Mouse (Mus musculus) layer of hippocampus, adult 9-11 months (tissue): ENCODE results near the gene Nkiras1.
A peak's percentile ranks its signal among the peaks of the same experiment; 100 is the strongest.
"Not testable (repeated sequence)": the region's sequence is repeated elsewhere in the genome, so short reads cannot be mapped to it uniquely, and the experiment has no call there.

ENCODE experiments used
- DNase-seq: peaks from one replicate; pipeline ENCODE4 v3.0.0; 2022

Nkiras1 gene

DNA sequence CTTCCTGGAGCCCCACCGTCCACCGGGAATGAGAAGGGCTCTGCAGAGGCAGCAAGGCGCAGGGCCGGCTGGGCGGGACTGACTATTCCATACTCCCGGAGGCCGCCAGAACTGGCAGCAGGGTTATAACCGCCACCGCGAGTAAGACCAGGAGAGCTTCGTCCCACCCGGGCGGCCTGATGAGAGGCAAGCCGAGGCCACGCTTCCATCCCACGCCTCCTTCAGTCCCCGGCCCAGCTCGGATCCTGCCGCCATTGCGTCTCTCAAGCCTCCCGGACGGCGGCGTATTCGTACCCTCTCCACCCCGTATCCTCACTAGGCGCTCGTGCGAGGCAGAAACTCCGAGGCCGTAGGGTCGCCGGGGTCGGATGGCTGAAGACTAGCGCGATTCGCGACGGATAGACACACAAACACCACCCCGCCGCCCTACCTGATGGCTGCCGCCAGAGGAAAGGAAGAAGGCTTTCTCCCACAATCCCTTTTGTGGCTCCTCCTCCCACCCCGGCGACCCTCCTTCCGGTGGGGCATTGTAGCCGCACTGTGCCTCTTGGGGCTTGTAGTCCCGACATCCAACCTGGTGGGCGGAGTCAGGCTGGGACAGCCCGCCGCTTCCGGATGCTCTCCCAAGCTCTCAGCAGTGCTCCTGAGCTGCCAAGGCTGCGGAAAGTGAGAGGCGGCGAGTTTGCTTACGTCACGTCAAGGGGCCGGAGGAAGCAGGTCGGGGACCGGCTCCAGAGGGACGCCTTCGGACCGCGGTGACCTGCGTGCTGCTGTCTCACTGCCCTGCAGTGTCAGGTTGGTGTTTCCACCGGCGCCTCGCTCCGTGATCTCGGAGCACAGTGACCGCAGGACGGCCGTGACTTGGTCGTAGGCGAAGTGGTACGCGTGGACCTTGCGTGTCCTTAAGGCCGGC, at the start of gene Nkiras1, which contains the start of gene Rpl15:
Gene Nkiras1, plus strand, starts transcription at position 608 of the 913 bp plus-strand sequence.
Gene Rpl15, minus strand, starts transcription at position 863 of the 913 bp plus-strand sequence.
- DNase-seq: peak; percentile 99

DNA sequence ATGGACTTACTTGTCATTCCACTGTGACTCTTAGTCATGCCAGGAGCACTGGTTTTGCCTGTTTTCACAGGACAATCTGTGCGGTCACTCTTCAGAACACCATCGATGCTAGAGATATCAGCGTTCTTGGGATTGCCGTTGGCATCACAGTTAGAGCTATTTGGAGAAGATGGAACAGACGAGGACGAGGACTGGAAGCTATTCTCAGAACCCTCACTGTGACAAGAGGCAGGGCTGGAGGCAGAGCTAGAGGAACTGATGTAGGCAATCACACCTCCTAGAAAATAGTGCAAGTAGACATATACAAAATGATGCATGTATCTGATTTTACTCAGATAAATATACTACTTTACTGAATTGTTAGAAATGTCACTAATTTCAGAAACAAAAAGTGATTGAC, 49.0 kb upstream of the Nkiras1 start:
- no peak for DNase-seq

DNA sequence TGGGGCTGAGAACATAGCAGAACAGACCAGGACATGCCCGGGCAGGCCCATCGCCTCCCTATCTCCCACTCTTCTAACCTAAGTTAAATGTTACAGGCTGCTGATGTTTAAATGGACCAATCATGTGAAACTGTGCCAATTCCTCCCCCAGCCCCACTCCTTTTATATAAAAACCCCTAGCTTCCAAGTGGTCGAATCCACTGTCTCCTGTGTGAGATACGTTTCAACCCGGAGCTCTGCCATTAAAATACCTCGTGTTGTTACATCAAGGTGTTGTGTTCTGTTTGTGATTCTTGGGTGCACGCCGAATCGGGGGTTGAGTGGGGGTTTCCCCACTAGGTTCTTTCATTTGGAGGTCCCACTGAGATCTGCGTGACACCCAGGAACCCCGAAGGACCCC, 45.5 kb upstream of the Nkiras1 start:
- not testable (repeated sequence) for DNase-seq

DNA sequence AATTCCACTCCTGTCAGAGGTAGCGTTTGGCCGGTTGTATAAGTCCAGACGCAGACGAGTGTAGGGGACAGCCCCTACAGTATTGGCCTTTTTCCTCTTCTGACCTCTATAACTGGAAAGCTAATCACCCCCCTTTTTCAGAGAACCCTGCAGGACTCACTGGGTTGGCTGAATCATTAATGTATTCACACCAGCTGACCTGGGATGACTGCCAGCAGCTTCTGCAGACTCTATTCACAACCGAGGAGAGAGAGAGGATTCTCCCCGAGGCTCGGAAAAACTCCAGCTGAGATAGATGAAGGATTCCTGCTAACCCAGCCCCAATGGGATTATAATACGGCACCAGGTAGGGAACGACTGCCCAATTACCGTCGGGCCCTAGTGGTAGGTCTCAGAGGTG, 44.8 kb upstream of the Nkiras1 start:
- DNase-seq: not testable (repeated sequence)

DNA sequence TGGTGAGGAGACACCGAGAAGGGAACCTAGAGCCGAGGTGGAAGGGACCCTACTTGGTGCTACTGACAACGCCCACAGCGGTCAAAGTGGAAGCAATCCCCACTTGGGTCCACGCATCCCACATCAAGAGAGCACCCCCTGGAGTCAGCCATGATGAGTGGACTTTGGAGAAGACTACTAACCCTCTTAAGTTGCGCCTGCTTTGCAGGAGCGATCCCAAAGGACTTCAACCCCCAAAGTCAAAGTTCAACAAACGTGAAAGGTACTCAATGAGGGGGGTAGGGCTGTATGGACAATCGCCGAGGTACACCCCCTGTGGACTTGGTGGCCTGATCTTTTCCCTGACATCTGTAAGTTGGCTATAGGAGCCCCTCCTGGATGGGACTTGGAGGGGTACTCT, 41.2 kb upstream of the Nkiras1 start:
- DNase-seq: not testable (repeated sequence)

DNA sequence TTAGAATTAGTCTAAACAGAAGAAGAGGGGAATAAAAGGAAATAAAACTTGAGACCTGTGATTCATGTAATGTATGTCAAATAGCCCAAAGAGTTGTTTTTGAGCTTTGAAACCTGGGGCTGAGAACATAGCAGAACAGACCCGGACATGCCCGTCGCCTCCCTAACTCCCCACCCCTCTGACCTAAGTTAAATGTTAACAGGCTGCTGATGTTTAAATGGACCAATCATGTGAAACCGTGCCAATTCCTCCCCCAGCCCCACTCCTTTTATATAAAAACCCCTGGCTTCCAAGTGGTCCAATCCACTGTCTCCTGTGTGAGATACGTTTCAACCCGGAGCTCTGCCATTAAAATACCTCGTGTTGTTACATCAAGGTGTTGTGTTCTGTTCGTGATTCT, 39.1 kb upstream of the Nkiras1 start:
- not testable (repeated sequence) for DNase-seq

DNA sequence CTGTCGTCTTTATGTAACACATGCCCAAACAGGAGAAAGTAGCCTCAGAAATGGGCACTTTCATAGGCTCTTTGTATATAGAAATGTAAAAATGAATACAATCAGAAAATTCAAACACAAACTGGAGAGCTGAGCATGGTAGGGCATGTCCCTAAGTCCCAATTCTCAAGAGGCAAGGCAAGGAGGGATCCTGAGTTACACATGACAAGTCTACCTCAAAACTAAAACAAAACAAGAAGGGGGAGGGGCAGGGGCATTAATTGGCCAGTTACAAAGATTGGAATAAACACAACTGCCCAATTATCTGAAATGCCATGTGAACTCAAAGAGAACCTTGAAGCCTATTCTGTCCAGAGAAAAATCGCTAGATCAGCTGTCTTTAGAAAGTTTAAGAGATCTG, 37.9 kb upstream of the Nkiras1 start:
- no peak for DNase-seq

DNA sequence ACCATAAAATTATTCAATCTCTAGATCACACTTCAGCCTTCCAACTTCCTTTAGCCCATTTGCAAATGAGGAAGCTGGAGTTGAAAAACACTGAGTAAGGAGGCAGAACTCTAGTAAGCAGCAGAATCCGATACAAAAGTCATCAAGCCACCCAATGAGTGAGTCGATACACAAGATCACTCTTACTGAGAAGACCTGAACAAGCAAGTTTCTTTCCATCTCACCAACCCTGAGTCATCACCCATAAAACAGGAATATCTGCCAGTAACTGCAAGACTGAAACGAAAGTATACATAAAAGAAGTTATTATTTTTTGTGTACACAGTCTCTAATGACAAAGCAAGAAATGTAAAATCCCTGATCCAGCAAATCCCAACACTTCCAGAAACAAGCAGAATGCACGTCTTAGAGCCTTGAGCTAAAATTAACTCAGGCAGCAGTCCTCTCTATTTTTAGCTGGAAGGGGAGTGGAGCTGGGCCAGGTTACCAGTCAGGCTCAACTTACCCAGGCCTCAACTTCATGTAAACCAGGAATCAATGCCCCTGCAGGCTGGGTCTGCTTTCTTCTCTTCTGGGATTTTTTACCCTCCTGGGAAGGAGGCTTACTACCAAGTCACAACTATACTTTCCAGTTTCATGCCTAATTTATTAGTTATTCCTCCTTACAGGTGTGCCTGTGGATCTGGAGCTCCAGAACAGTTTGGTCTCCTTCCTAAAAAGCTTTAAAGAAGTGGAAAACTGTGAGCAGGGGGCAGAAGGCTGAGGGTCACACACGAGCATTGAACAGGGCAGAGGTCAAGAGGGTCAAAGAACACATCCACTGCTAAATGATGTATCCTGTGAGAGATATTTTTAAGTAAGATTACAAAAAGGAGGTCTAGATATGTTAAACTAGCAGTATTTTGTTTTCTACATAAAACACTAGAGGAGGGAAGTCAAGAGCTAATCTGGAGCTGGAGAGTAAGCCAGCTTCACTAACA, 36.7 kb upstream of the Nkiras1 start:
- DNase-seq: no peak

DNA sequence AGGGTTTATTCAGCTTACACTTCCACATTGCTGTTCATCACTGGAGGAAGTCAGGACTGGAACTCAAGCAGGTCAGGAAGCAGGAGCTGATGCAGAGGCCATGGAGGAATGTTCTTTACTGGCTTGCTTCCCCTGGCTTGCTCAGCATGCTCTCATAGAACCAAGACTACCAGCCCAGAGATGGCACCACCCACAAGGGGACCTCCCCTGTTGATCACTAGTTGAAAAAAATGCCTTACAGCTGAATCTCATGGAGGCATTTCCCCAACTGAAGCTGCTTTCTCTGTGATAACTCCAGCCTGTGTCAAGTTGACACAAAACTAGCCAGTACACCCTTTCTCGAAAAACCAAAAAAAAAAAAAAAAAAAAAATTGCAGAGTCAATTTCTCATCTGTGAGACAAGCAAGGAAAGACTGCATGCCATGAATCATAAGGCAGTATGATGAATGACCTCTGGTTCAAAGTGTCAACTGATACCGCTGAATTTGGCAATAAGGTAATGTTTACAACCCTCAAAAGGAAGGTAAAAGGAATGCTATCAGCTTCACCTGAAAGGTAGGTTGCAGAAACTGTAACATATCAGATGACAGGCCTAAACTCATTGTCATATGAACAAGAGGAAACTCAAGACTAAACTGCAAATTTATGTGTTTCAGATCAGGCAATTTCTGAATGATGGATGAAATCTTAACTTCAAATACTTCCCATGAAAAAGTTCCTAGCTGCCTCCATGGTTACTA, 34.3 kb upstream of the Nkiras1 start:
- DNase-seq: not testable (repeated sequence)

DNA sequence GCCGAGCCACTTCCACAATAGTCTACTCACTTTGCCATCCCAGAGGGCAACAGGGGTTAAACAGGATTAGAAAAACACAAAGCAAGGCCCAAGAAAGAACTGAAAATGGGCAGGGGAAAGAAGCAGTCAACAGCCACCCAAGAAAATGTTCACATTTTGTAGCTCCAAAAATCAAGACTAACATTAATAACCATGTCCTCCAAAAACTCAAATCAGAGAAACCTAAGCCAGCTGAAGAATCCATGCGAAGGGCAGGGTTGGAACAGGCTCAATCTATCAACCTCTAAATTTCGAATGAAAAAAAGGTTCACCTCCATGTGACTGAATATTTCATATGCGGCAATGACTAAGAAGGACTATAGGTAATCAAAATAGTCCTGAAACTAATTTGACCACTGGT, 33.6 kb upstream of the Nkiras1 start:
- DNase-seq: no peak

DNA sequence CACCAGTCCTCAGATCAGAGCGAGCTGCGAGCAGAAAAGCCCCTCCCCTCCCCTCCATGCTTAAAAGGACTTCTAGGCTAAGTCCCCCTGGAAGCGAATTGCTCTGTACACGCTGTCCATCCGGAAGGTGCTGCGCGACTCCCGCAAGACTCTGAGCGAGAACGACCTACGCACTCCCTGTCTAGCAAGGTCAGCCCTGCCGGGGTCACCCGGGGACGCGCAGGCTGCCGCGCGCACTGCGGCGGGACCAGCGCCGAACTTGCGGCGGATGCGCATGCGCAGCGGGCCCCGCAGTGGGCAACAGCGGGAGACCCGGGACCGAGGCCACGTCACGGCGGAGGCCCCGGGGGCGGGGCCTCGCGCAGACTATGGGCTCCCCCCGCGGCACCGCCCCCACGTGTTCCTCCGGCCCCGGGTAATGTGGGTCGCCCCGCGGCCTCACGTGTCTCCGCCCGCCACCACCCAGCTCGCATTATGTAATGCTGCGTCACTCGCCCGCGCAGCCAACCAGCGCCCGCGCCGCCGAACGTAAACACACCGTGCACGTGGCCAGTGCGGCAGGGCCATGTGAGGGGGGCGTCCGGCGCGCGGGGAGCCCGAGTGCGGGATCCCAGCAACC, 32.7 kb upstream of the Nkiras1 start:
- DNase-seq: peak; percentile 98

DNA sequence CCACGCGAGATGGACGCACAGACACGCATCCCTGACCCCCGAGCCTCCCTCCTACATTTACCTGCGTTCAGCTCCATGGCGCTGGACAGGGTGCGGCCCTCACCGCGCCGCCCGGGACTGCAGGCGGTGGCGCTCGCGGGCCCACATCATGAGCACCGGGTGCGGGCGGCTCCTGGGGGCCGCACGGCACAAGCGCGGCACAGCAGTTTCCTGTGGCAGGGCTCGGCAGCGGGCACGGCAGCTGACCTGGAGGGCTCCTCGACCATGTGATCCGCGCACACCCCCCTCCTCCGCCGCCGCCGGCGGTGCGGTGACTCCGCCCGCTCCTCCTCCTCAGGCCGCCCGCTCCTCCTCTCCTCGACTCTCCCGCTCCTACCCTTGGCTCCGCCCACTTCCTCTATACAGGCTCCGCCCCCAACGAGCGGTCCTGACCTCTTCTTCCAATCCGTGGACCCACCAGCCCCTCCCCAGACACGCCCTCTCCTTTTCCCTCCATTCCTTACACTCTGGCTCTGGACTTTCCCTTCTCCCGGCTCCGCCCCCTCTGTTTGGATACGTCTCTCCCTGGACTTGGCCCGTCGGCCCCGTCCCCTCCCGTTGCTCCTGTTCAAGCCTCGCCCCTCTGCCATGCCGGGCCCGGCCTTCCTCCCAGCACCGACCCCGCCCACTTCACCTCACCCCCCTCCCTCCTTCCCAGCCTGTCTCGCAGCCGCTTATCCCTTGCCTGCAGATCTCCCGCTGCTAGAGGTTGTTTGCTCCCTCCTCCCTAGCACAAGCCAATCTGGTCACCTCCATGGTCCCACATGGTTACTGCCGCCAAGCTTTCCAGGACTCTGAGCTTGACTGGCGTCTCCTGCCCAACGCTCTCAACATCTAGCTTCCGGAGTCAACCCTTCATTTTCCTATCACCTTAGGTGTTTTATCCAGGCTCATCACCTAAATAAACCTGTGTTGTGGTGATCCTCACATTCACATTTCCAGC, 31.9 kb upstream of the Nkiras1 start, which contains the start of gene Nr1d2:
Gene Nr1d2, minus strand, starts transcription at position 378 of the 982 bp plus-strand sequence.
- DNase-seq: peak; percentile 99

DNA sequence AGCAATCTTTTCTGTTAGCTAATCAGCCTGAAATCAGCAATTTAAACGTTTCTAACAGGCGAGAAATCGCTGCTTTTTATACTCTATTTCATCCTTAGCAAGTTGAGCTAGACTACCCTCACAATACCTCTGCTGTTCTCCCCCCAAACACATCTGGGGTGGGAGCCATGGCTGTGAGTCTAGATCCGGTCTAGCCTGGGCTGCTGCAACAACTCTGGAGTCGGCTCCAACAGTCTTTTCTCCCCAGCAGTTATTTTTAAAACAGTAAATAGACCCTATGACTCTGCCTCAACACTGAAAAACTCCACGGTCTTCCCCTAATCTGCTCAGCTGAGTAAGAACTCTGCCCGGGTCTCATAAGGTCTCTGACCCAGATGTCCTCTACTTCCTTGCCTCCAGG, 30.8 kb upstream of the Nkiras1 start:
- no peak for DNase-seq

DNA sequence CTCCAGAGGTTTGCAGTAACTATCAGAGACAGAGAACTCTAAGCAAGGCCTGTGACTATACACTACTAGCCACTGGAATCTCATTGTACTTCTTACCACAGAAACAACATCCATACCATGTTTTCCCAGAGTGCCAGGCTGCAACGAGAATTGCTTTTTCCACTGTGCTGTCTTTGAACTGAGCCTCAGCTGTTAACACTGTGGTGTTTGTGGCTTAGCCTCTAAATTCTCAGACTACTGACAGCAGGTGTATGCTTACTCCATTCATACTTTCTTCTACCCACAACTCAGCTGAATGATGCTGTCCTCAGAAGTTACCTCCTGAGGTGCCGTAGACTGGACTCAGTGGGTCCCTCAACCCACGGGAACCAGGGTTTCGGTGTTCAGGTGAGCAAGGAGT, 29.1 kb upstream of the Nkiras1 start:
- DNase-seq: no peak

DNA sequence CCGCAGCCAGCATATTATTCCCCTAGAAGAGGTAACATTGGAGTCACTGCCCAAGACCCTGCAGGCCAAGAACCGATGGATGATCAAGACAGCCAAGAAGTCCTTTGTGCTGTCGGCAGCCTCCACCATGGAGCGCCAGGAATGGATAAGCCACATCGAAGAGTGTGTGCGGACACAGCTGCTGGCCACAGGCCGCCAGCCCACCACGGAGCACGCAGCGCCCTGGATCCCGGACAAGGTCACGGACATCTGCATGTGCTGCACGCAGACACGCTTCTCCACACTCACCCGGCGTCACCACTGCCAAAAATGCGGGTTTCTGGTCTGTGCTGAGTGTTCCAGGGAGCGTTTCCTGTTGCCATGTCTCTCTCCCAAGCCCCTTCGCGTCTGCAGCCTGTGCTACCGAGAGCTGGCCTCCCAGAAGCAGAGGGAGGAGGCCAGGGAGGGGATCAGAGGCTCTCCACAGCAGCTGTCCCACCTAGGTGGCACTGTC, 28.3 kb upstream of the Nkiras1 start:
- no peak for DNase-seq

DNA sequence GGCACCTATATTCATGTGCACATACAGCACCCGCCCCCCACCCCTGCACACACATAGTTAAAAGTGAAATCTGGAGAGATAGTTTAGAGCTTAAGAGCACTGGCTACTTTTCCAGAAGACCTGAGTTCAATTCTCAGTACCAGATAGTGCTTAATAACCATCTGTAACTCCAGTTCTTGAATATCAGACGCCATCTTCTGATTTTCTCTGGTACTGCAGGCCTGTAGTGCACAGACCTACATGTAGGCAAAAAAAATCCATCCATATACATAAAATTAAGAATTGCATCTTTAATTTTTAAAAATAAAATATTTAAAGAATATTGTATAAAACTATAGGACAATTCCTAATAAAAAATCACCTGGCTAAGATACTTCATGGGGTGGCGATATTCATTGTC, 9.7 kb upstream of the Nkiras1 start:
- DNase-seq: no peak

DNA sequence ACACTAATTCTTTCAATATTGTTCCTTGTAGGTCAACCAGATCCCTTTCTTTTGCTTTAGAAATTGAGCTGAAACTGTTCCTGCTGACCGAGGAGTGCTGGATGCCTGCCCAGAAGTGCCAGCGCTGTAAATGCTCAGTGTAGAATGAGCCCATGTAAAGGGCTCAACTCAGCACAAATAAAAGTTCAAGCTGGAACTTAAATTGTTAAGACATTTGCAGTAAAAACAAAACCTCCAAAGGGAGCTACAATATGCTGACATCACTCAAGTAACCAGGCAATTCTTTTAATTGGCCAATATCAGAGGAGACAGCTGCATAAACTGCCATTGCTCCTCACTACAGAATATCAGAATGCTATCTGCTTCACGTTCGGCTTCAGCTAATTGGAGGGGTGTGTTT, 7.5 kb upstream of the Nkiras1 start:
- DNase-seq: no peak

DNA sequence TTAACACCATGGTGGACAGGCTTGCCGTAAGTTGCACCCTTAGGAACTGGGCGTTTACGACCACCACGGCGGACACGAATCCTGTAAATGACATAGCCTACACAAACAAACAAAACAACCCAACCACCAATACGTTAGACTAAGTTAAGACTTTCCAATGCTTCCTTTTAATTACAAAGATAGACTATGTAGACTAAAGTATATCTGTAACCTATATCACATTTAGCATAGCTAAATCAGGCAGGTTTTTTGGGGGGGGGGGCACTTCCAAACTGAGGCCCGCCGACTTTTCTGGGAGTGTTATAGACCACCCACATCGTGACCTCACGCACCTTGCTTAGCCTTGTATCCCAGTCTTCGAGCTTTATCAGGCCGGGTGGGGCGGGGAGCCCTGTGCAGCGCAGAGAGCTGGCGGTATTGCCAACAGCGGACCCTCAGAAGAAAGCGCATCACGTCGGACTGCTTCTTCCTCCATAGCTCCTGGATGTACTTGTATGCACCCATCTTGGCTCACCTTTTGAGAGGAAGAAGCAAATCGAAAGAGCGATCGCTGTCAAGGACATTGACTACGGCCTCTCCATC, 898 bp upstream of the Nkiras1 start:
- DNase-seq: not testable (repeated sequence)

DNA sequence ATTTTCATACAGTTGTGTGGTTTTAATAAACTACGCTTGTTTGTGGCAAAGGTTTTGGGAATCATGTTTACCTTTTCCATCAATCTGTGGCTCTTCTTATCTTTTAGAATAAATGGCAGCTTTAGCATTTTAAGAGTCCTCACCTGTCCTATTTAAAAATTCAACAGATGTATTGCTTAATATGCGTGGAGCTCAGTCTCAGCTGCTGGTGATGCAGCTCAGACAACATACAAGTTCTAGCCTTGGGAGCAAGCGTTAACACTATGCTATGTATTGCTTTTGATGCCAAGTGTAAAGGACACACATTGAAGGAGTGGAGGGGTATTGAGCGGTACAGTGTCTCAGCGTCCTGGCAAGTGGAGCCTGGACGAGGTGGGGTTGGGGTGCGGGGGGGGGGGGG, 730 bp downstream of the Nkiras1 start:
- no peak for DNase-seq

DNA sequence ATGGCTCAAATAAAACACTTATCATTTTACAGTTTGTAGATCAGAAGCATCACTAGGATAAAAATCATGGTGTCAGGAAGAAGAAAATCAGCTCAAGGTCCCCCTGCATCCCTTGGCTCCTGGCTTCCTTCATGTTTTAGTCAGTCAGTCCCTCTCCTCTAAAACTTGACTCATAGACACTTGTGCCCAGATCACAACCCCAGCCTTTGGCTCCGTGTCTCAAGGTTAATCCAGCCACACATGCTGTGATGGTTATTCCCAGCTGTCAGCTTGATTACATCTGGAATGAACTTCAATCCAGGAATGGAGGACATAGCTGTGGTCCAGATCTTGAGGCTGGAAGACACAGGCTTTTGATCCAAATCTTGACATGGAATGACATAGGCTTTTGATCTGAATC, 3.6 kb downstream of the Nkiras1 start:
- DNase-seq: no peak
